ENCODE assay signal across 22 mouse cellular contexts in the genomic region with DNA sequence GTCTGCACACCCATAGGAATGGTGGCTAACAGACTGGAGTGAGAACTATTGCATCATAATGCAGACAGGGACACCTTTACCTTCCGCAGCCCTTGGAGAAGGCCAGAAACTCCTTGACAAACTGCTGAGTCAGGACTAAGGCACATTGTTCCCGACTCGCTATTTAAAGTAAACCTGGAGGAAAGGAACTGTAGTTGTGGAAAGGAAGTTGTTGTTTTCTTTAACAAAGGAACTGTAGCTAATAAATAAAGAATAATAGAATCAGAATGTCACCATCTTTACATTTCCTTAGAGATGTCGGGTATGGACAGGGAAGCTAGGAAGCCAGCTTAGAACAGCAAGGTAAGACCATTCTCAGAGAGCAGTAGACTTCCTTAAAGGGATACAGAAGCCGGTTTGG.
DNase-seq lines count a peak whose midpoint lies in the region; ATAC-seq and TF ChIP-seq lines count a peak whose summit lies in the region.
"Had no signal": no experiment of that assay in that cellular context is flagged by ENCODE, and none has a peak within 500 bp of the region (broad histone marks: within the 10 kb centered on the region; RNA-seq: fewer than 3 reads in every experiment).

No protein-coding gene starts in this region.

- H3K36me3 ChIP-seq in heart, embryonic 16.5 days (ENCODE audit: control insufficient read depth, insufficient read depth): no peaks in the 10 kb centered on the region
- H3K36me3 ChIP-seq in heart, embryonic 10.5 days: no peaks in the 10 kb centered on the region
- H3K36me3 ChIP-seq in kidney, postnatal 0 days (ENCODE audit: insufficient read depth, low read length): no peaks in the 10 kb centered on the region
- H3K36me3 ChIP-seq in CH12.LX (replicated peaks in 1 of 2; ENCODE audit: control insufficient read depth in 1 of 2, insufficient read depth in 1 of 2, low read length in 1 of 2): no peaks in the 10 kb centered on the region
- H3K36me3 ChIP-seq: embryonic facial prominence, embryonic 10.5 days; forebrain, embryonic 15.5 days; liver, embryonic 13.5 days; lung, embryonic 15.5 days; midbrain, embryonic 12.5 days had no signal

- no peak for ATAC-seq in heart, embryonic 16.5 days (replicated peaks; ENCODE audit: extremely low read depth, insufficient read depth, low FRiP score)
- ATAC-seq in kidney, postnatal 0 days (replicated peaks; ENCODE audit: low FRiP score, low read depth): no peak
- no peak for ATAC-seq in granulocyte monocyte progenitor cell, adult 5-6 weeks (replicated peaks; ENCODE audit: poor library complexity, severe bottlenecking)
- ATAC-seq: CD4-positive, CD25-positive, alpha-beta regulatory T cell, adult 4 months; forebrain, embryonic 15.5 days; hindbrain, embryonic 16.5 days; intestine, embryonic 16.5 days had no signal

- no peak overlapping the region for H3K4me3 ChIP-seq in heart, embryonic 16.5 days (ENCODE audit: low read length)
- H3K4me3 ChIP-seq in heart, embryonic 10.5 days: no peak overlapping the region
- H3K4me3 ChIP-seq in kidney, postnatal 0 days (replicated peaks; ENCODE audit: low read depth, low read length): no peak overlapping the region
- no peak overlapping the region for H3K4me3 ChIP-seq in CH12.LX (replicated peaks in 1 of 3; ENCODE audit: low read depth in 2 of 3, low read length in 2 of 3, poor library complexity in 1 of 3)
- H3K4me3 ChIP-seq: embryonic facial prominence, embryonic 10.5 days; forebrain, embryonic 15.5 days; liver, embryonic 13.5 days; lung, embryonic 15.5 days; midbrain, embryonic 12.5 days had no signal

- 43% methylated on average over 5 of the region's 5 CpGs for WGBS in heart, embryonic 16.5 days
- 48% methylated on average over 5 of the region's 5 CpGs for WGBS in heart, embryonic 10.5 days
- 31% methylated on average over 5 of the region's 5 CpGs for WGBS in kidney, postnatal 0 days

- H3K9me3 ChIP-seq in heart, embryonic 16.5 days (replicated peaks; ENCODE audit: control insufficient read depth, low read length): no peaks in the 10 kb centered on the region
- H3K9me3 ChIP-seq in heart, embryonic 10.5 days: no peaks in the 10 kb centered on the region
- no peaks in the 10 kb centered on the region for H3K9me3 ChIP-seq in kidney, postnatal 0 days (replicated peaks; ENCODE audit: low read length)
- H3K9me3 ChIP-seq in CH12.LX (replicated peaks; ENCODE audit: low read length): no peaks in the 10 kb centered on the region
- H3K9me3 ChIP-seq: embryonic facial prominence, embryonic 10.5 days; forebrain, embryonic 15.5 days; liver, embryonic 13.5 days; lung, embryonic 15.5 days; midbrain, embryonic 12.5 days had no signal

- peaks cover 7% of the 10 kb centered on the region for H3K4me1 ChIP-seq in heart, embryonic 16.5 days (ENCODE audit: control insufficient read depth, insufficient read depth, low read length)
- H3K4me1 ChIP-seq in heart, embryonic 10.5 days: peaks cover 29% of the 10 kb centered on the region
- peaks cover 16% of the 10 kb centered on the region; the same call in 1 of the 2 replicates for H3K4me1 ChIP-seq in kidney, postnatal 0 days (replicated peaks; ENCODE audit: insufficient read depth, low read length)
- peaks cover 5 to 28% of the 10 kb centered on the region in 2 experiments for H3K4me1 ChIP-seq in CH12.LX (ENCODE audit: control insufficient read depth in 1 of 2, insufficient read depth in 2 of 2)
- H3K4me1 ChIP-seq: forebrain, embryonic 15.5 days had no signal

- TF ChIP-seq EP300 in CH12.LX (IDR thresholded peaks at IDR 0.05; ENCODE audit: low read length): no peak

- no peak overlapping the region for H3K4me2 ChIP-seq in heart, embryonic 16.5 days (ENCODE audit: low read depth, low read length)
- H3K4me2 ChIP-seq in kidney, postnatal 0 days (ENCODE audit: low read length): no peak overlapping the region
- no peak overlapping the region for H3K4me2 ChIP-seq in CH12.LX (ENCODE audit: insufficient read depth, low read depth, poor library complexity, severe bottlenecking)
- H3K4me2 ChIP-seq: forebrain, embryonic 15.5 days; liver, embryonic 13.5 days; lung, embryonic 15.5 days; midbrain, embryonic 12.5 days had no signal

- H3K9ac ChIP-seq in heart, embryonic 16.5 days (ENCODE audit: low read length): no peak overlapping the region
- no peak overlapping the region for H3K9ac ChIP-seq in kidney, postnatal 0 days (ENCODE audit: low read depth, low read length)
- no peak overlapping the region for H3K9ac ChIP-seq in CH12.LX (ENCODE audit: insufficient read depth, low read depth)
- H3K9ac ChIP-seq: forebrain, embryonic 15.5 days; liver, embryonic 13.5 days; lung, embryonic 15.5 days; midbrain, embryonic 12.5 days had no signal

- no peak for TF ChIP-seq RAD21 in CH12.LX (IDR thresholded peaks at IDR 0.05; ENCODE audit: low read depth, low read length)

- TF ChIP-seq POLR2A in CH12.LX (IDR thresholded peaks at IDR 0.05; ENCODE audit: low read depth, low read length): no peak

- H3K79me2 ChIP-seq in CH12.LX (replicated peaks; ENCODE audit: control insufficient read depth, extremely low read depth, insufficient read depth, poor library complexity, severe bottlenecking): no peaks in the 10 kb centered on the region

- H3K27ac ChIP-seq in heart, embryonic 16.5 days (ENCODE audit: low read length): peak overlapping the region; percentile 29; the same call in 1 of the 2 replicates
- no peak overlapping the region; the same call in 1 of the 2 replicates for H3K27ac ChIP-seq in heart, embryonic 10.5 days
- H3K27ac ChIP-seq in kidney, postnatal 0 days: no peak overlapping the region
- no peak overlapping the region for H3K27ac ChIP-seq in CH12.LX (ENCODE audit: insufficient read depth, low read depth)
- H3K27ac ChIP-seq: embryonic facial prominence, embryonic 10.5 days; forebrain, embryonic 15.5 days; liver, embryonic 13.5 days; midbrain, embryonic 12.5 days; stomach, postnatal 0 days had no signal

- in situ Hi-C loops in CH12.LX (cut with MboI; ENCODE audit: low pct_ligation_motif_present, low pct_unique_long_range_greater_than_20kb, low sequenced_read_pairs): no loop called here

- no peaks in the 10 kb centered on the region for H3K27me3 ChIP-seq in heart, embryonic 16.5 days (ENCODE audit: control insufficient read depth, insufficient read depth, low read length)
- H3K27me3 ChIP-seq in heart, embryonic 10.5 days (ENCODE audit: insufficient read depth, poor library complexity, severe bottlenecking): no peaks in the 10 kb centered on the region
- H3K27me3 ChIP-seq in kidney, postnatal 0 days (ENCODE audit: insufficient read depth, low read length): no peaks in the 10 kb centered on the region
- no peaks in the 10 kb centered on the region for H3K27me3 ChIP-seq in CH12.LX (replicated peaks)
- H3K27me3 ChIP-seq: forebrain, embryonic 15.5 days; liver, embryonic 13.5 days; lung, embryonic 15.5 days; midbrain, embryonic 12.5 days had no signal

- dilution Hi-C loops in CH12.LX (cut with MboI; ENCODE audit: extremely low pct_ligation_motif_present, extremely low pct_unique_long_range_greater_than_20kb, low sequenced_read_pairs): no loop called here

- DNase-seq in heart, embryonic 10.5 days (ENCODE audit: low spot score): no peak
- peak; percentile 56 for DNase-seq in kidney, postnatal 0 days (ENCODE audit: low spot score)
- no peak for DNase-seq in kidney, adult 8-10 months
- DNase-seq in CH12.LX (ENCODE audit: extremely low read depth) (no peak), R1 (ENCODE audit: low read depth, low spot score) (peak; percentile 74)
- DNase-seq in spleen, postnatal 14 days (ENCODE audit: low spot score in 2 of 2): no peak
- DNase-seq: adrenal gland, adult 2 months; cerebellum, adult 11-12 months; cerebellum, postnatal 10 days; heart, postnatal 36 days; layer of hippocampus, adult 9-11 months; liver, embryonic 13.5 days had no signal

- no peak for TF ChIP-seq CTCF in kidney, postnatal 0 days (IDR thresholded peaks at IDR 0.05; ENCODE audit: low read depth)
- TF ChIP-seq CTCF in CH12.LX (conservative IDR thresholded peaks at IDR 0.05 in 1 of 2, IDR thresholded peaks at IDR 0.05 in 1 of 2; ENCODE audit: low read depth in 2 of 2, low read length in 2 of 2): no peak

TF ChIP-seq in CH12.LX, 34 proteins besides CTCF, POLR2A, EP300 and RAD21:
- TF ChIP-seq MAFK (IDR thresholded peaks at IDR 0.05; ENCODE audit: insufficient replicate concordance, low read length) (peak; percentile 80), MXI1 (IDR thresholded peaks at IDR 0.05; ENCODE audit: low read depth, low read length) (no peak)

Comparison
In these comparisons a context has a peak if more than half of its experiments do, and no peak if none do; other contexts are left out.
1. DNase-seq: peak in kidney, postnatal 0 days (single experiment) and R1 (single experiment); none in heart, embryonic 10.5 days (single experiment), kidney, adult 8-10 months (0 of 2), CH12.LX (single experiment) and spleen, postnatal 14 days (0 of 2).